Mouse (Mus musculus): ENCODE measurements at regions not wholly inside any gene's neighbourhood (a gene's known extent, or its start where the extent isn't known, plus 50 kb on each side); places are given as distances from the start of the nearest gene placed in this dataset.

DNA sequence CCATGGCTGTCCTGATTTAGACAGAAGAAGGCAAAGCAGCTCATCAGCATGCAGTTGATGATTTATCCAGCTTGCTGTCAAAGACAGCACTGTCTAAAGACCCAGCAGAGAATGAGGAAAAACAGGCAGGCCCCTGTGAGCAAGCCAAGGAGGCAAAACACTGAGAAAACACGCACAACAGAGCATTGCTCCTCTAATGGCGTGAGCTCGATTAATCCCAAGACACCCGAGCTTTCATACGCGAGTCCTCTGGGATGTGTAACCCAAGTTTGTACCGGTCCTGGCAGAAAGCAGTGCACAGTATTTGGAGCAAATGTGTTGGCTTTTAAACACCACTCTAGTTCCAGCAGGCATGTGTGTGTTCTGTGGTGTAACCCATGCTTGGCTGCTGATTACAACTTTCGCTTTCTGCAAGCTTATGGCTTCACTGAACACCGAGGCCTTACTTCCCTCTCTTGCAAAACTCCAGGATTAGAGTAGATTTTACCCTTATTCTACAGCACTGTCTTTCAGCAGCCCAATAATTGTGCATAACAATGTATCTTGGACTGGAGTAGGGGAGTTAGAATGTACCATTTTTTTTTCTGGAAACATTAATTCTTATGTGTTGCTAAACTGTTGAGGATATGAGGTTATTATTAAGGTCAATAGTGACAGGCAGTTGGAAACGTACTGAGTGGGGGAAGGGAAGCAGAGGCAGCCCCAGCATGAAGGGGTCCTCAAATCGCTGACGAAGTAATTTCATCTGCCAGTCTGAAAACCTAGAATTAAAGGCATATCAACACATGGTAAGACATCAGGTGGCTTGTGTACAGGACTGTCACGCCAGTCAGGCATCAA, 52.0 kb upstream of the Skap2 start:
- H3K4me3 ChIP-seq (ENCODE audit: low read depth, low read length): no peak overlapping the region
- H3K9me3 ChIP-seq (ENCODE audit: control insufficient read depth, low read length): no peaks in the 10 kb centered on the region
- ATAC-seq (ENCODE audit: low FRiP score): no peak
- no peaks in the 10 kb centered on the region for H3K27me3 ChIP-seq (ENCODE audit: control insufficient read depth, insufficient read depth, low read length)
- WGBS: 82% methylated on average over 13 of the region's 13 CpGs
- H3K4me1 ChIP-seq (ENCODE audit: control insufficient read depth, insufficient read depth, low read length): no peaks in the 10 kb centered on the region
- no peak overlapping the region for H3K4me2 ChIP-seq
- no peak overlapping the region for H3K27ac ChIP-seq (ENCODE audit: low read depth, low read length)
- H3K36me3 ChIP-seq (ENCODE audit: control insufficient read depth, insufficient read depth, low read length): no peaks in the 10 kb centered on the region
- no peak overlapping the region for H3K9ac ChIP-seq (ENCODE audit: low read length)
- no peak for DNase-seq (ENCODE audit: low spot score, missing footprints)
